Mouse (Mus musculus) E14TG2a.4 (cell line): ENCODE data around the gene Rnf2.
A peak's percentile ranks its signal among the peaks of the same experiment; 100 is the strongest.

Experiments
- H3K27me3 ChIP-seq: 2 replicates; pipeline ENCODE4 v1.6.1; 2014; ENCODE audit warnings: low read length, control low read depth; ENCODE audit not compliant: insufficient read depth
- H3K36me3 ChIP-seq: 2 replicates; pipeline ENCODE4 v1.6.1; 2014; ENCODE audit warnings: low read length, control low read depth; ENCODE audit not compliant: insufficient read depth
- H3K4me1 ChIP-seq: replicated peaks from 2 replicates; pipeline ENCODE4 v1.6.1; 2014; ENCODE audit warnings: low read depth, low read length, control low read depth
- H3K4me3 ChIP-seq: replicated peaks from 2 replicates; pipeline ENCODE4 v1.5.1; 2014; ENCODE audit warnings: mild to moderate bottlenecking, low read length
- H3K9me3 ChIP-seq: 2 replicates; pipeline ENCODE4 v1.6.1; 2014; ENCODE audit warnings: low read length, control low read depth
- CTCF ChIP-seq: conservative IDR thresholded peaks from 2 replicates; pipeline ENCODE4 v1.5.1; 2014; ENCODE audit warnings: low read length
- NANOG ChIP-seq: IDR thresholded peaks from 2 replicates; pipeline ENCODE4 v1.6.1; 2014; ENCODE audit warnings: borderline replicate concordance, low read length, mixed read lengths
- POU5F1 ChIP-seq: IDR thresholded peaks from 2 replicates; pipeline ENCODE4 v1.6.1; 2014; ENCODE audit warnings: low read length, borderline replicate concordance

Gene Rnf2

DNA sequence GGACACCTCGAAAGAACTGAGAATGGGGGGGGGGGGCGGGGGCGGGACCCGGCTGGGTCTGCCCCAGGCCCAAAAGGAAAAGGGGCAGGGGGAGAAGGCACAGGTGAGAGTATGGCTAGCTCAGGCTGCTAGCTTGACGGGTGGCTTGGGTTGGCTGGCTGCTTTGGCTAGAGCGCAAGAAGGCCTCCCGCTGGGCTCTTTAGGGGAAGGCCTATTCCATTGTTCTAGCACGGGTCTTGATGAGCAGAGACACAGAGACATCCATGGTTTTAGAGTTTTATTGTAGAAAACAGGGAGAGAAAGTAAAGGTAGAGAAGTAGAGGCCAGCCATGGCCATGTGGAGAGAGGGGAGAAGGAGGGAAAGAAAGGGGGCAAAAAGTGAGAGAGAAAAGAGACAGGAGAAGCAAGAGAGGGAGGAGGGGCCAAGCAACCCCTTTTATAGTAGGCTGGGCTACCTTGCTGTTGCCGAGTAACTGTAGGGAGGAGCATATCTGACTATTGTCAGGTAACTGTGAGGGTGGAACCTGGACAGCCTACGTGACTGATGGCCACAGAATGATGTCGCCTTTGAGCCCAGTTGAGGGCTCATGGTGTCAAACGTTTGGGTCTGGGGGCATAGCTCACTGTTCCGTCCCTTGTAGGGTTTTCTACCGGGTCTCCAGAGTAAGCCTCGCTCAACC is 17.0 kb upstream of the Rnf2 start:
- H3K4me3 ChIP-seq, result no peak overlapping the region
- H3K27me3 ChIP-seq, result no peaks in the 10 kb centered on the region
- peaks cover 44% of the 10 kb centered on the region for H3K4me1 ChIP-seq
- H3K36me3 ChIP-seq, result no peaks in the 10 kb centered on the region
- TF ChIP-seq CTCF (no peak), POU5F1 (no peak), NANOG (no peak)
- peaks cover 17% of the 10 kb centered on the region for H3K9me3 ChIP-seq

DNA sequence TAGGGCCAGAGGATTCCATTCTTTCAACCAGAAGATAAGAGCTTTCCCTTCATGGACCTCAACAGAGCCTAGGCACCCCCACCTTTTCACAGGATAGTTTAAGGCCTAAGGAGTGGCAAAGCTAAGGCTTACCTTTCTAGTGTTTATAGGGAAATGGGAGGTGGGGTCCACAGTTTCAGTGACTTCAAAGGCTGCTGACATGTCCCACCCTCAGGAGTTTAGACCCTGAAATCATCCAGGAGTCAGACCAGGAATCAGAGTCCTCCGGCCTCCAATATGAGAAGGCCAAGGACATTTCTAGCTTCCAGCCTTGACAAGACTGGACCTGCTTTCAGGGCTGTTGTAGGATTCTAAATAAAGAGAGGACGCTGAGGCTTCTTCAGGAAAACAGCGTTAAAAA is 16.1 kb upstream of the Rnf2 start:
- H3K36me3 ChIP-seq, result no peaks in the 10 kb centered on the region
- H3K4me3 ChIP-seq, result peak overlapping the region; percentile 32
- TF ChIP-seq CTCF, result no peak
- no peak for TF ChIP-seq POU5F1
- no peak for TF ChIP-seq NANOG
- peaks cover 49% of the 10 kb centered on the region for H3K4me1 ChIP-seq
- H3K9me3 ChIP-seq, result peaks cover 17% of the 10 kb centered on the region
- no peaks in the 10 kb centered on the region for H3K27me3 ChIP-seq

DNA sequence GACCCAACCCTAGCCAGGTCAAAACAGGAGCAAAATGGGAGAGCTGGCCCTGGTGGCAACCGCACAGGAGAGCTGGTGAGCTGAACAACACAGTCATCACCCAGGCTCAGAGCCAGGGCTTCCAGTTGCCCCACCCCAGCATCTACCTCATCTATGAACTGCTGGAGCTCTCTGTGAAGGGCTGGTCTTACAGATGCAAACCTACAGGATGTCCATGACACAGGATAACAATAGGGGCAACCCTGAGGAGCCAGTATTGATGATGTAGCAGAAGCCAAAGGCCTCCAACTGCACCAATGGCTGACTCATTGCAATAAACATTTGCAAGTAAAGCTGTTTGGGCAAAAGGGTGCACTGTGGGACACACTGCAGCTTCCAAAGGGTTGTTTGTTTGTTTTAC is 15.0 kb upstream of the Rnf2 start:
- TF ChIP-seq CTCF (no peak), NANOG (0 out of 2 replicates have a peak, but pooled peaks have one; percentile 18)
- Histone ChIP-seq H3K4me1 (peaks cover 54% of the 10 kb centered on the region), H3K4me3 (no peak overlapping the region; the same call in 1 of the 2 replicates), H3K36me3 (no peaks in the 10 kb centered on the region), H3K27me3 (no peaks in the 10 kb centered on the region), H3K9me3 (peaks cover 12% of the 10 kb centered on the region)

DNA sequence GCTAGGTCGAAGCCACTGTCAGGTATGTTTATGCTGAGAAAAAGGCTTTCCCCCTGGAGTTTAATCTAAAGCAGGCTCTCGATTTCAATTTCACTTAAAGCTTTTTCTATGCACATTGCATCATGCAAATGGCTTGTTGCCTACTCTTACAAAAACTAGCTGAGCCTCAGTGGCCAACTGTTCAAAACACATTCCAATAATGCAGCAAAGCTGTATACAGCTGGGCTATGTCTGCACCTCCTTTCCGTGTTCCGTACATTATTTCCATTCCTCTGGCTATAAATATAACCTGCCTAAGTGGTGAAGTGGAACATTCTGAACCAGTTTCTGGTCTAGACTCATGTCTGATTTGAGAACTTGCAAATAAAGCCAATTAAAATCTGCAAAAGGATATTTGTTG is 13.4 kb upstream of the Rnf2 start:
- Histone ChIP-seq H3K36me3 (no peaks in the 10 kb centered on the region), H3K27me3 (no peaks in the 10 kb centered on the region), H3K4me3 (no peak overlapping the region), H3K9me3 (peaks cover 12% of the 10 kb centered on the region), H3K4me1 (peaks cover 54% of the 10 kb centered on the region)
- TF ChIP-seq NANOG (no peak), POU5F1 (no peak), CTCF (no peak)

DNA sequence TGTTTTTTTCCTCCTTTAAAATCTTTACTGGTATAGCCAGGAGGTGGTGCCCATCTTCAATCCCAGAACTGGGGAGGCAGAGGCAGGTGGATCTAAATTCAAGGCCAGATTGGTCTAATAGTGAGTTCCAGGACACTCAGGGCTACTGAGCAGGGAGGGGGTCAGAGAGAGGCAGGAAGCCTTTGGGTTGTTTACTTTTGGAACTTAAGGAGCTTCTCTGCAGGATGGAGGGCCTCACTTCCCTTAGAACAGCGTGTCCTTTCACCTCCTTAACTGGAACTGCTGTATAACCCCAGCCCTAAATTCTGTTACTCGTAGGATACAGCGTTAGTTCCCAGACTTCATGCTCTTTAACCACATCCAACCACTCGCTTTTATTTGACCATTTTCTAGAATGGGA is 10.1 kb upstream of the Rnf2 start:
- Histone ChIP-seq H3K36me3 (no peaks in the 10 kb centered on the region), H3K4me3 (no peak overlapping the region), H3K27me3 (no peaks in the 10 kb centered on the region), H3K4me1 (peaks cover 29% of the 10 kb centered on the region), H3K9me3 (peaks cover 12% of the 10 kb centered on the region)
- no peak for TF ChIP-seq POU5F1
- TF ChIP-seq NANOG, result no peak
- no peak for TF ChIP-seq CTCF

DNA sequence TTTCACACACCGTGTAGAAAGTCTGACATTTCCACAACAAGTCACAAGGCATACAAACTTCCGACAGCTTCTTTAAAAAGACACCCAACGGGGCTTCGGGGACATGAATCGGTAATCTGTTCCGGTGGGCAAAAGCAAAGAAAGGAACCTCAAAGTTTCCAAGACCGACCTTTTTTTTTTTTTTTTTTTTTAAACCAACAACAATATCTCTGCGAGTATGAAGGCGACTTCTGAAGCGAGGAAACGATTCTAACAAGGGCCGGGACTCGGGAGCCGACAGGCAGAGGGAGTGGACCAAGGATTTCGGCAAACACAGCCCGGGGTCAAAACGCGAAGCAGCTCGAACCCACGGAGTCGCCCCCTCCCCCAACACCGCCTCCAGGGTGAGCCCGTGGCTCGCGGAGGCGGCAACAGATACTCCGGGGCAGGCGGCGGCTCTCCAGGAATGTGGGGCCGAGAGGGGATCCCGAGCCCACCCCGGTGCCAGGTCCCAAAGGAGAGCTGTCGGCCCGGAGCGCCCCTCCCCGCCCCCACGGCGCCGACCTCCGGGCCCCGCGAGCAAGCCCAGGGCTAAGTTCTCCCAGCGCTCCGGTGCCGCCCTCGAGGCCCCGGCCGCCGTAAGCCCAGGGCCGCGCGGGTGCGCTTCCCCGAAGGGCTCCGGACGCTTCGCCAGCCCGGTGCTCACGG is 797 bp downstream of the Rnf2 start:
- TF ChIP-seq CTCF, result no peak
- TF ChIP-seq NANOG, result no peak
- no peak for TF ChIP-seq POU5F1
- peaks cover 49% of the 10 kb centered on the region for H3K4me1 ChIP-seq
- peak overlapping the region; percentile 94 for H3K4me3 ChIP-seq
- H3K9me3 ChIP-seq, result no peaks in the 10 kb centered on the region
- H3K36me3 ChIP-seq, result 0 out of 2 replicates have a peak, but pooled peaks cover 1% of the 10 kb centered on the region
- H3K27me3 ChIP-seq, result no peaks in the 10 kb centered on the region; the same call in 1 of the 2 replicates

DNA sequence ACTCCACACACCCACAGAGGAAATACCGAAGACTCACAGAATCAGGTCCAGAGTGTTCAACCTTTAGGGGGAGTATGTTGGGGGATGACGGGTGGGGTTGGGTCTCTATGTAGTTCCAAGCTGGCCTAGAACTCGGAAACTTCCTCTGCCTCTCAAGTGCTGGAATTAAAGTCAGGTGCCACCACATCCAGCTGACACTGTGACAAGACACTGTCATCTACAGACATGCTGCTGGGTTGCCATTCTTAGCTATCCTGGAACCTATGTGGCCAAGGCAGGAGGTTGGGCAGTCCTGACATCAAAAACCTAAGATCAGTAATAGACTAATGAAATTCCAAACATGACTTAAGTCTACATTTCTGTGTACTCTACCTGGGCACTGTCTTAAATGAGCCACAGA is 2.4 kb downstream of the Rnf2 start:
- Histone ChIP-seq H3K9me3 (no peaks in the 10 kb centered on the region), H3K4me1 (peaks cover 60% of the 10 kb centered on the region), H3K4me3 (no peak overlapping the region), H3K27me3 (no peaks in the 10 kb centered on the region; the same call in 1 of the 2 replicates), H3K36me3 (peaks cover 11% of the 10 kb centered on the region; the same call in 1 of the 2 replicates)
- TF ChIP-seq CTCF (no peak), NANOG (no peak), POU5F1 (no peak)

DNA sequence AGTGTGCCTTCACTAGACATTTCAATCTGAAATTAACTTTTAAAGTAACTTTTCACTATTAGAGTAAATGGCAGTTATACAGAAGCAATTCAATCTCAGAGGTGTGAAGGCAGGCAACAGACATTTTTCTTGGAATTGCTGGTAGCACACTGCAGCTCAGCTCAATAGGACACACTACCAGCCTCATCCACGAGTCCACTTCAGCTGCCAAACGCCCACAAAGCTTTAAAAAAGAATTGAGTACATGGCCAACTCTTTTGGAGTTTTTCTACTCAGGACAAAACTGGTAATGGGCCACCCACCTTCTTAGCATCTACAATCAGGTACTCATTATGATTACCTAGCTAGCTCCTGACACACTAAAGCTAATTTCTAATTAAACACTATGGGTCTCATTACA is 2.8 kb downstream of the Rnf2 start:
- TF ChIP-seq NANOG, result no peak
- no peak for TF ChIP-seq POU5F1
- TF ChIP-seq CTCF, result no peak
- H3K4me3 ChIP-seq, result no peak overlapping the region
- H3K36me3 ChIP-seq, result peaks cover 11% of the 10 kb centered on the region; the same call in 1 of the 2 replicates
- H3K9me3 ChIP-seq, result no peaks in the 10 kb centered on the region
- peaks cover 65% of the 10 kb centered on the region for H3K4me1 ChIP-seq
- no peaks in the 10 kb centered on the region for H3K27me3 ChIP-seq

DNA sequence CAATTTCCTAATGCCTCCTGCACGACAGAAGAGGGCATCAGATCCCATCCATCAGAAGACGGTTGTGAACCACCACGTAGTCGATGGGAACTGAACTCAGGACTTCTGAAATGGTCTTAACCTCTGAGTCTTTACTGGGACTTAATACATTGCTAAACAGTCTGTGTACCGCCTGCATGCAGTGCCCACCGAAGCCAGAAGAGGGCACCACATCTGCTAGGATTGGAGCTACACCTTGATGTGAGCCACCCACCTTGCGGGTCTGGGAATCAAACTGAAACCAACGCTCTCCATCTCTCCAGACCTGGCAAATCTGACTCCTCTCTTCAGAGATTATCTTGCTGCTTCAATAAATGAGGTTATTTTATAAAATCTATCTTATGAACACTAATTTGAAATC is 3.7 kb downstream of the Rnf2 start:
- no peak overlapping the region for H3K4me3 ChIP-seq
- H3K9me3 ChIP-seq, result no peaks in the 10 kb centered on the region
- H3K4me1 ChIP-seq, result peaks cover 72% of the 10 kb centered on the region
- H3K36me3 ChIP-seq, result peaks cover 11% of the 10 kb centered on the region; the same call in 1 of the 2 replicates
- TF ChIP-seq NANOG (no peak), POU5F1 (no peak), CTCF (peak; percentile 98)
- no peaks in the 10 kb centered on the region for H3K27me3 ChIP-seq
